Mouse (Mus musculus): Measurements from ENCODE around the gene Spata25.
"Not testable (repeated sequence)": the region's sequence is repeated elsewhere in the genome, so short reads cannot be mapped to it uniquely, and the experiment has no call there.

The Spata25 gene

GRCm38 (mm10) chr2:164828437-164828836 is at the start of gene Spata25:
Gene Spata25 (minus strand): TSS chr2:164828537.
- DNase-seq (ENCODE audit: low spot score): no peak

- not testable (repeated sequence) for DNase-seq (ENCODE audit: low spot score)
Measured at GRCm38 (mm10) chr2:164877376-164878215, 49.3 kb upstream of the Spata25 start.

GRCm38 (mm10) chr2:164875648-164876047 is 47.3 kb upstream of the Spata25 start:
- DNase-seq (ENCODE audit: low spot score): not testable (repeated sequence)

GRCm38 (mm10) chr2:164874239-164874769 is 46.0 kb upstream of the Spata25 start:
- no peak for DNase-seq (ENCODE audit: low spot score)

- no peak for DNase-seq (ENCODE audit: low spot score)
Measured at GRCm38 (mm10) chr2:164873621-164874020, 45.3 kb upstream of the Spata25 start.

GRCm38 (mm10) chr2:164871602-164872303 is 43.4 kb upstream of the Spata25 start:
- no peak for DNase-seq (ENCODE audit: low spot score)

GRCm38 (mm10) chr2:164868491-164868890 is 40.2 kb upstream of the Spata25 start:
- no peak for DNase-seq (ENCODE audit: low spot score)

GRCm38 (mm10) chr2:164867566-164867965 is 39.2 kb upstream of the Spata25 start:
- peak; percentile 69 for DNase-seq (ENCODE audit: low spot score)

- peak; percentile 69 for DNase-seq (ENCODE audit: low spot score)
Measured at GRCm38 (mm10) chr2:164866741-164867551, 38.6 kb upstream of the Spata25 start.

- no peak for DNase-seq (ENCODE audit: low spot score)
Measured at GRCm38 (mm10) chr2:164864593-164864992, 36.3 kb upstream of the Spata25 start.

- not testable (repeated sequence) for DNase-seq (ENCODE audit: low spot score)
Measured at GRCm38 (mm10) chr2:164863411-164863810, 35.1 kb upstream of the Spata25 start.

- DNase-seq (ENCODE audit: low spot score): no peak
Measured at GRCm38 (mm10) chr2:164862179-164862861, 34.0 kb upstream of the Spata25 start.

- no peak for DNase-seq (ENCODE audit: low spot score)
Measured at GRCm38 (mm10) chr2:164861094-164861493, 32.8 kb upstream of the Spata25 start.

GRCm38 (mm10) chr2:164859640-164860432 is 31.5 kb upstream of the Spata25 start:
- no peak for DNase-seq (ENCODE audit: low spot score)

GRCm38 (mm10) chr2:164859155-164859554 is 30.8 kb upstream of the Spata25 start:
- no peak for DNase-seq (ENCODE audit: low spot score)

GRCm38 (mm10) chr2:164857842-164858553 is 29.7 kb upstream of the Spata25 start:
- no peak for DNase-seq (ENCODE audit: low spot score)

GRCm38 (mm10) chr2:164857101-164857821 is 28.9 kb upstream of the Spata25 start, which contains the start of gene Pltp:
Gene Pltp (minus strand): TSS chr2:164857711.
- peak; percentile 39 for DNase-seq (ENCODE audit: low spot score)

GRCm38 (mm10) chr2:164856309-164857100 is 28.2 kb upstream of the Spata25 start:
- no peak for DNase-seq (ENCODE audit: low spot score)
